Mouse (Mus musculus) adrenal gland, postnatal 36 days (tissue): Measurements from ENCODE around the gene Kcnn1. TPM values are rescaled to one million over a fixed set of nuclear protein-coding genes. Genes with fewer than 3 reads are reported as not detected.
A peak's percentile ranks its signal among the peaks of the same experiment; 100 is the strongest.
"Not testable (repeated sequence)": the region's sequence is repeated elsewhere in the genome, so short reads cannot be mapped to it uniquely, and the experiment has no call there.

ENCODE experiments used
- DNase-seq, 2 experiments: peaks; one replicate each; pipeline ENCODE4 v3.0.0; 2021; ENCODE audit warnings: mixed read lengths in 1 of 2
- long read RNA-seq, 2 experiments: library from polyadenylated mRNA; stranded (forward); transcript quantifications; one replicate each; pipeline ENCODE4 v2.0.0; 2021; ENCODE audit warnings: borderline sequencing depth in 2 of 2
- total RNA-seq, 2 experiments: library from RNA; stranded (reverse); gene quantifications; 2 replicates each; pipeline ENCODE4 v1.2.3; 2021

Kcnn1 gene
- 1 to 10 TPM; 2.3 to 4.0 TPM for total RNA-seq
- long read RNA-seq, experiment 1, partial matches to known transcripts, result 0 of 4 reads
- long read RNA-seq, experiment 1, other reads (novel, unspliced or antisense), result 3 of 4 reads
- long read RNA-seq, experiment 2, partial matches to known transcripts, result 0 of 2 reads
- long read RNA-seq, experiment 2, other reads (novel, unspliced or antisense), result 2 of 2 reads

DNA sequence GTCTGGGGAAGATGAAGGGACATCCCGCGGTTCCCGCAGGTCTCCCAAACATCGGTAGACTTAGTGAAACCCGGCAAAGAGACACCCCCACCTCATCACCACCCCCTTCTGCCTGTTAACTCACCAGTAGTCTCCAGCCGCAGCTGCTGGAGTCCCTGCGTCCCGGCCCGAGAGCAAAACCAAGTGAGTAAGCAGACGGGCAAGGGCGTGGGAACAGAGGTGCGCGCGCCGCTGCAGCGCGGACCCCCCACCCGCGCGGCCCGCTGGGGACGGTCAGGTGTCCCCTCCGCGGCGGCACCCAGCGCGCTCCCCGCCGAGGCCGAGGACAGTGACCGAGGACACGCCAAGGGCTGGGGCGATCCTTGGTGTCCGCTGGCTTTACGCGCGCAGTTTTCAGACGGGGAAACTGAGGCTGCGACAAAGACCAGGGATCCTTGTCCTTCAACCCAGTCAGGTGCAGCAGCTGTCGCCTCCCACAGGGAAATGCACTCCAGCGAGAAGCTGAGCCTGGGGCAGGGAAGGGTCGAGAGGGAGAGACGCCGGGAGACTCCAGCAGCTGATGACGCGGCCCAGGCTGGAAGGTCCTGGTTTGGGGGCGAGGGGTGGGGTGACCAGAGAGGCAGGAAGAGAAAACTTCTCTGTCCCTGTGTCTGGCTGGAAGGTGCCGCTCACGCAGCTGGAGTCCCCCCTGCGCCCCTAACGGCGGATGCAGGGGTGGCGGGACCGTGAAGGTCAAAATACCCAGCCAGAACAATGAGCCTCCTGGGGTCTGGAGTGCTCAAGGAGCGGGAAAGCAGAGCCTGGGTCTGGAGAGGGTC is at the start of gene Kcnn1:
Kcnn1 (minus strand) TSS at position 435 of the 818 bp plus-strand sequence.
- DNase-seq, result no peak

DNA sequence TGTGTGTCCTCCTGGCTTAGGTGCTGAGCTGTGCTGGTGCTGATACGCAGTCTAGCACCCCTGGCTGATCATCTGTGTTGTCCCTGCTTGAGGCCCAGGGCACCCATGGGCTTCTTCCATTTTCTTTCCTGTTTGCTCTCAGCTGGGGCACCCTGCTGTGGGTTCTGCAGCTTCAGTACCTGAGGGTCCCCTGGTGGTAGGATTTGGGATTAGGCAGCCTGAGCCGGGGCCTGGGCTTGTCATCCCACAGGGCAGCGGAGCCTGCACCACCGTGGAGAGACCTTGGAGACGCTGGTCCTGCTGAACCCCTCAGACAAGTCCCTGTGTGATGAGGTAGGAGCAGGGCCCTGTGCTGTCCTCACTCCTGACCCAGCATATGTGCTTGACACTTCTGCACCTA is 48.5 kb upstream of the Kcnn1 start:
- no peak for DNase-seq

DNA sequence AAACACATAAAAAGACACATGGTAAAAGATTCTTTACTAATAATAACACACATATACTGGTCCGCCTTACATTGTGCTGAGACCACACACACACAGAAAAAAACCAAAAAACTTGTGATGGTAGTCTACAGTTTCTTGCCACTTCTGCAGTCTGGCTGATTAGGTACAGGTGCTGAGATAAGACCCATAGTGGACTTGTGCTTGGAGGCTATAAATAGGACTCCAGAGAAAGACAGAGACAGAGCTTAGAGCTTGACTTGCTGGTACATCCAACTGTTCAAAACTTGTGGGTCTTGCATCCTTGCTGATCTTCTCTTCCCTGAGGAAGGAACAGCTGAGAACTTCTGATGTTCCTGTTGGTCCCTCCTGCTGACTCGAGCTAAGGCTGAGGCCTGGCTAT is 44.5 kb upstream of the Kcnn1 start:
- DNase-seq, result no peak

DNA sequence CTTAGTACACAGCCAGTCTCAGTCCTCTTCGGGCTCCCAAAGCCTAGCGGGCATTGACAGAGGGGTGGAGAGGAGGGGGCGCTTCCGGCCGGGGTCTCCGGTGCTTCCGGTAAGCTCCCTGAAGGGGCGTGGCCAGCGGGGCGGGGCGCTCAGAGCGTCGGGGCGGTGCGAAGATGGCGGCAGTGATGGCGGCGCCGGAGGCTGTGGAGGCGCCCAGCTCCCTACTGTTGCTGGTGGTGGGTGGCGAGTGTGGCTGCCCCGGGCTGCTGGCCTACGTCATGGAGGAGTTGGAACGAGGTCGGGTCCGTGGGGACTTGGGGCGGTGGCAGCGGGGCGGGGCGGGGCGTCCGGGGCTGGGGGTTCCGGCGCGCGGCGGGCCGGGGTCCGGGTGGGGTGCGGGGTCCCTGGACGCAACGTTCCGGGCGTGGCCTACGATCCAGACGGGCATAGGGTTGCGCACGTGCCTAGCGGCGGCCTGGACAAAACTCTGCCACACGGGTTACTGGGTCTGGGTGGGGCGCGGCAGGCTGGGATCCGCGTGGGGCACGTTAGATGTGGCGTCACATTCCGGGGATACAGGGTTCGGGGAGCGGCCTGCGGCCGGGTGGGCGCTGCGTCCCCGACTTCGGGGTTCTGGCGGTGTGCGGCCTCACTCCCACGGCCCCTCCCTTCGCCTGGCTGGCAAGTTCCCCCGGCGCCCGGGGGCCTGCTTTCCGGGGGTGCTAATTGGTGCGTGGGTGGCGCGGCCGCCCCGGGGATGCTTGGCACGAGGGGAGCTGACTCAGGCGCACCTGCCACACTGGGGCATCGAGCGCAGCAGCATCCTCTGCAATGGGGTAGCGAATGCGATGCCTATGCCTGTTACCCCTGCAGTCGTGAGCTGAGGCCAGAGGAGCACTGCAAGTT is 43.0 kb upstream of the Kcnn1 start, which contains the start of gene Map1s:
Map1s (plus strand) TSS at position 102 of the 906 bp plus-strand sequence.
- DNase-seq, result peak; percentile 82 to 91

DNA sequence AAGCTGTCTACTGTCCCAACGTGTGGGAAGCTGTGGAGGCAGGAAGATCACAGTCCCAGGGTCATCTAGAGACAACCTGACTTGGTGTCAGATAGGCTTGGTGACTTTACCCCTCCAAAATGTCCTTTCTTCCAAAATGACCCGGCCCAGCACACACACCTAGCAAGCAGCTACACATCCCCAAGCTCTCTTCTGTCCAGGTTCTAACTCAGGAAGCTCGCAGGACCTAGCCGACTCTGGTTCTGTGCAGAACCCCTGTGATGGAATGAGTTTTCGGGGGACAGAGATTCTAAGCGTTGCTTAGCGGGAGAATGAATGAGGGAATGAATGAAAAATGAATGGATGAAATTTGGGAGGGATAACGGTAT is 42.4 kb upstream of the Kcnn1 start:
- DNase-seq, result no peak

DNA sequence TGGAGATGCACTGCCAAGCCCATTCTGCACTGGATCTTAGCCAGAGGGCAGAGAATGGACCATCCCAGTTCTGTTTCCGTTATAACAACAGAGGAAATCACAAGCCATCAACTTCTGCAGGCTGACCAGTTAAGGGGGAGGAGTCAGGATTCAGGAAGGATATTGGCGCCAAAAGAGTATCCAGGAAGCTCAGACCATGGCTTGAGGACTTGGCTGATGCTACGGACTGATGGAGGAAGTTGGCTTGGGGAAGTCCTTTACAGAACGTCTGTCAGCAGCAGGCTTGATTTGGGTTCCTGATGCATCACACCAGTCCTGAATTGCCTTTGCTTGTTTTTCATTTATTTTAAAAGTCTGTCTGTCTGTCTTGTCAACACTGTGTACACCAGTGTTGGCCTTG is 41.5 kb upstream of the Kcnn1 start:
- DNase-seq, result peak; percentile 31 to 44

DNA sequence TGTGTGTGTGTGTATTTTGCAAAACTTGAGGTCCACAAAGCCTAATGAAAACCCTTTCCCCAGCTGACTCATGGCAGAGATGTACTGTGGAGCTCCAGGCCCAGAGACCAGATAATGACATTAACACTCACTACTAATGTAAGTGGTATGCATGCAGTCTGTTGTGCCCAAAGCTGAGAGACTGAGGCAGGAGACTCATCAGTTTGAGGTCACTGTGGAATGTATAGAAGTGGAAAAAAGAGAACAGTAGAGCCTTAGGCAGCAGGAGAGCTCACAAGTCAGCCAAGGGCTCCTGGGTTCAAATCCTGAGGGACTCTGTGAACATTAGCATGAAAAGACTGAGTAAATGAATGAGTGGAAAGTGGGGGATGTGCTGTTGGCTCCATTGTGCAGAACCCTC is 40.5 kb upstream of the Kcnn1 start:
- DNase-seq, result no peak

DNA sequence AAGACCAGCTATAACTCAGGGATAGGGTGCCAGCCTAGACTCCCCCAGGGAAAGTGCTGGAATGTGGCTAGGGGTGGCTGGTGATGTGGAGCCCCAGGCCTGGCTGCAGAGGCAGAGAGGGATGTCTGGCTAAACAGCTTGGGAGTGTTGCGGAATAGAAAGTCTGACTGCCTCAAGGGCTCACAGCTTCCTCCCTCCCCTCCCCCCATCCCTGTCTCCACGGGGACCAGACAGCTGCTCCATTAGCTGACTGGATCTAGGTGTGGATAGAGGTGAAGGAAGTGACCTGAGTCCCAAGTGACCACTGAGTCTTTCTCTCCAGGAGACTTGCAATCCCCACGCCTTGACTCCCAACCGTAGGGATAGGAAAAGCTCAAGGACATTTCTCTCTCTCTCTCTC is 40.1 kb upstream of the Kcnn1 start:
- no peak for DNase-seq

DNA sequence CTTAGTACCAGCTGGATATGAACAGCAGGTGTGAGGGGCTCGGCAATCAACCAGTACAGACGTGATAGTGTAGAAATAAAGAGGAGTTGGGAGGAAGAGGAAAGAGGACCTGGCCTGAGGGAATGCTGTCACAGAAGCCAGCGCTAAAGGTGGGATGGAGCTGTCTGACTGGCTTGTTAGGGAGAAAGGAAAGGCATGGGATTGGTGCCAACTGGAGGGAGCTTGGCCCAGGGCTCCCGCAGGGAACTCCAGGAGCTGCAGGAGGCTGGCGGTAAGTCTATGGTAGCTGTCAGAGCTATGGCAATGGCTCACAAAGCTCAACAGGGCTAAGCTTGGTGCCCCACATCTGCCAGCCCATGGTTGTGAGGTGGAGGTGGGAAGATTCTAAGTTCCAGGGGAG is 39.2 kb upstream of the Kcnn1 start:
- peak in 1 of 2 experiments; percentile 34 for DNase-seq

DNA sequence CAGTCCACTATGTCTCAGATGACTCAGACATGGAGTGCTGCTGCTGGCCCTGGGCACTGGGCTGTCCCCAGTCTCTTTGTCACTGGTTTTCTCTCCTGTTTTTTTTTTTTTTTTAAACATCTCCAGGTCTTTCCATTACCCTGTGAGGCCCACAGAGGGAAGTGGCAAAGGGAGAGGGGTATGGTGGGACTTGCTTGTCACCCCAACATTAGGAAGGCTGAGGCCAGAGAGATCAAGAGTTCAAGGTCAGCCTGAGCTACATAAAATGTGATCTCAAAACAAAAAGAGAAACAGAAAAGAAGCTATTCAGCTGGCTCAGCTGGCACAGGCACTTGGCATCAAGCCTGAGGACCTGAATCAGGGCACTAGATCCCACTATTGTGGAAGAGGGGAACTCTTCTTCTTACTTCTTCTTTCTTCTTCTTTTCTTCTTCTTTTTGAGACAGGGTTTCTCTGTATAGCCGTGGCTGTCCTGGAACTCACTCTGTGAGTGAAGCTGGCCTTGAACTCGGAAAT is 37.9 kb upstream of the Kcnn1 start:
- DNase-seq, result peak; percentile 59 to 72

DNA sequence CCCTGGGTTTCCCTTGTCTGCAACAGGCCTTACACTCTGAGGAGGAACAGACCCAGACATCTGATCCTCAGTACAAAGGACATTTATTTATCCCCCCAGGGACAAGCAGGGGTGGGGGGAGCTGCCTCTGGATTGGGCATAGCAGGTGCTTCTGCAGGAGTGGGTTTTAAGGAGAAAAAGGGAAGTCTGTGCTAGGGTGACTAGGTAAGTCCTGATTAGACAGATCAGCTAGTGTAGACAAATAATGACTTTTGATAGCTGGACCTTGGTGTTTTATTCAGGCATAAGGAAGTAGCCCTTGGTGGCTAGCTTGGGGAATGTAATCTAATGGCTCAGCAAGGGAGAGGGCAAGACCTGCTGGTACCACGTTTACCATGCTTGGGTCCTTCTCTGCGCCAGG is 36.2 kb upstream of the Kcnn1 start:
- DNase-seq, result no peak

DNA sequence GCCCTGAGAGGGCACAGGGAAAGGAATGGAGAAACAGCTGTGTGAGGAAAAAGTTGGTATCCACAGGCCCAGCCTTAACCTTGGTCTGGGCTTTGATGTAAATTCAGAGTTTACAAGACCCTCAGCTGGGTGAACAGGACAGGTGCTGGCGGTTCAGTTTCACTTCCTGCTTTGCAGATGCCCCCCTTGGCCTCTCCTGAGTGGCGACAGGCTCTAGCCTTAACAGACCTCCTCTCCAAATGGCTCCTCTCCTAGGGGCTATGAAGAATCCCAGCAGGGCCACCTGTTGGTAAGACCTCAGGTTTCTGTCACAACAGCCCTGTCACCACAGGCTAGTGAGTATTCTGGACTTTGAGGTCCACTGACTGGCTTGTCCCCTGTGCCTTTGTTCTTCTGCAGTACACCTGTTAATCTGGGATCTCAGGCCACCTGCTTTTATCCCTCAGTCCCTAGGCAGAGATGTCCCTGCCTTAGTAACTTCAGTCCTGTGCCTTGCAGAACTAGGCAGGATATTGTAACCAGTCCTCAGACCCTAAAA is 35.7 kb upstream of the Kcnn1 start:
- no peak for DNase-seq

DNA sequence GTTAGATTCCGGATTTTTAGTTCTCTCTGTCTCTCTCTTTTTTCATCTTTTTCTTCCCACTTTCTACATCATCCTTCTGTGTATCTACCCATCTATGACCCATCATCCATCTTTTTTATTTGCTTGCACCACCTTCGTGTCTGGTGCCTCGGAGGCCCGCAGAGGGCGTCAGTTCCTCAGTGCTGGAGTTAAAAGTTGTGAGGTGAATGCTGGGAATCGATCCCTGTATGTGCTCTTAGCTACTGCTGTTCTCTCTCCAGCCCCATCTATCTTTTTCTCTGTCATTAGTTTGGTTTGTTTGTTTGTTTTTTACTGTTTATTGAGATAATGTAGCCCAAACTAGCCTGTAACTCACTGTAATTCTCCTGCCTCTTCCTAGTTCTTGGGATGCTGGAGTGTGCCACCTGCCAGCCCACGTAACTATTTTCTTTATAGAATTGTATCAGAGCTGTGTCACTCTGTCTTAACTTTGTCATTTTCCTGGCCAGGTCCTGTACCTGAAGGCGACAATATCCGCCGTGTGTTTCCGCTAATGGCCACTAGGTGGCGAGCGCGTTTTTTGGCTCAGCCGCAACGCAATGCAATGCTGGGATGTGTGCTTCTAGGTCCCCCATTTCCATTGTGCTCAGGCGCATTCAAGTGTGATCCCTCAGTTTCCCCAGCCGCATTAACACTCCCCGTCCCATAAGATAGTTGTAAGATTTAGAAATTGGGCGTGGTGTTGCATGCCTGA is 34.8 kb upstream of the Kcnn1 start:
- DNase-seq, result peak; percentile 86 to 87

DNA sequence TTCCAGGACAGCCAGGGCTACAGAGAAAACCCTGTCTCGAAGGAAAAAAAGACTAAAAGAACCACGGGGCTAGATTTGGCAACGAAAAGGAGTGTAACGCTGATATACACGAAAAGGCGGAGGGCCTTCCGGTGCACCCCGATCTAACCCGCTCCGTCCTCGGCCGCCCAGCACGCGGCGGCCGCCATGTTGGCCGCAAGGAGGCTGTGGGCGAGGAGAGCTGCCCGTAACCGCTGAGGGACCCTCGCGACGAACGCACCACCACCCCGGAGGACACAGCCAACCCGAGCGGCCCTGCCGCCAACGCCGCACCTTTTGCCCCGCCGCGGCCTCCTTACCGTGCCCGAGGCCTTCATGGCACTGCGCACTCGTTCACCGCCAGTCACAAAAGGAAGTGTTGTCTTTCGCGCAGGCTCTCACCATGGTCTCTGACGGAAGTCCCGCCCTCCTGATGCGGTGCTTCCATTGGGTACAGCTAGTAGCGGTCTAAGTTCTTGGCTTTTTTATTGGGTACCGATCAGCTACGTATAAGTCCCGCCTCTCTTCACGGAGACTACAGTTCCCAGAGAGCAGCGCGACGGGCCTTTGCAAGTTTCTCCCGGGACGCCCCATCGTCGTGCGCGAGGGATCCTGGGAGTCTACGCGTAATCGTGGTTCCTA is 34.1 kb upstream of the Kcnn1 start, which contains the start of gene Rpl18a:
Rpl18a (minus strand) TSS at position 392 of the 660 bp plus-strand sequence.
- DNase-seq, result peak; percentile 95

DNA sequence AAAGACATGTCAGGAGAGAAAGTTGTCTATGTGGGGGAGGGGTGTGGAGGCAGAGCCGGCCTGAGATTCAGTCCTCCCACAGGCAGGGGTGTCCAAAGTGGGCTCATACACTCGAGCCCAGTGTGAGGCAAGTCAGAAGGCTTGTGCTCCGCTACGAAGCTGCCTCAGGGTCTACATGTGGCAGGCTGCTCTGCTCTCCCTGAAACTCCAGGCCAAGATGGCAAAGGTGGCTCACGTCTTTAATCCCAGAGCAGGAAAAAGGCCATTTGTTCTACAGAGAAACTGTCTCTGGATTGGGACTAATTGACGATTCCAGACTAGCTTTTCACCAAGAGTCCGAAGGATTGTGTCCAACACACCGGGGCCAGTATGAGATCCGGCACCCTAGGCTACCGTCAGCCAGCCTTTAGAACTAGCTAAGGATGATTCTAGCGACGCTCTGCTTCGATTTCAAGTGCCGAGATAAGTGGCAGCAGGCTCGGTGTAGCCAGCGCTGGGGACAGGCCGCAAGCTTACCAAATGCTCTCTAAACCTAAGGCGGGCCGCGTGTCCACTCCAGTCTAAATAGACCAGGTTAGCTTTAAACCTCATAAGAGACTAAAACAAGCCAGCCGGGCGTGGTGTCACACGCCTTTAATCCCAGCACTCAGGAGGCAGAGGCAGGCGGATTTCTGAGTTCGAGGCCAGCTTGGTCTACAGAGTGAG is 33.4 kb upstream of the Kcnn1 start:
- no peak for DNase-seq

DNA sequence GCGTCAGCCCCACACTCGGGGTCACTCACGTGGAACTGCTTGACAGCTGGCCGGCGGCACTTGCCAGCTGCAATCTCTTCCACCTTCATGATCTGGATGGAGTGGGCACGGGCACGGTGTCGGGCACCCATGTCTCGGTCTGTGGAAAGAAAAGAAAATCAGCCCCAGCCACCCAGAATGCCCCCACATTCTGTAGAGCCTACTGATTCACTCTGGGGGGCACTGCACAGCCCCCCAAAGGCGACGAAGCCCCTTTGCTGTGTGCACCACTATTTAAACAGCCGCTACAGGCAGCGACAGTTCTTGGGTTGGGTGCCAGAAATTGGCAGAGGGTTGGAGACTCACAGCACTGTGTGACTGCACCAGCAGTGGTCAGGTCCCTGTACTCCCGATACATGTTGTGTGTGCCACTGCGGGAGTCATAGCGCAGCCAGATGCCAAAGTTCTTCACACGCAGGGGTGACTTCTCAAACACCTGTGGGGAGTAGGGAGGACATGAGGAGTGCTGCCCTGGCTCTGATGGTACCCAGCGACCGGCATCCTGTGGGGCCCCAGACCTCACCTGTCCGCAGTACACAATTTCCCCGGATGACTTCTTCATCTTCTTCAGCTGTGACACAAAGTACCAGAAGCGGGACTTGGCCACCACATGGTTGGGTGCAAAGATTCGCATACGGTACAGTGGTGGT is 32.7 kb upstream of the Kcnn1 start:
- DNase-seq, result not testable (repeated sequence)

DNA sequence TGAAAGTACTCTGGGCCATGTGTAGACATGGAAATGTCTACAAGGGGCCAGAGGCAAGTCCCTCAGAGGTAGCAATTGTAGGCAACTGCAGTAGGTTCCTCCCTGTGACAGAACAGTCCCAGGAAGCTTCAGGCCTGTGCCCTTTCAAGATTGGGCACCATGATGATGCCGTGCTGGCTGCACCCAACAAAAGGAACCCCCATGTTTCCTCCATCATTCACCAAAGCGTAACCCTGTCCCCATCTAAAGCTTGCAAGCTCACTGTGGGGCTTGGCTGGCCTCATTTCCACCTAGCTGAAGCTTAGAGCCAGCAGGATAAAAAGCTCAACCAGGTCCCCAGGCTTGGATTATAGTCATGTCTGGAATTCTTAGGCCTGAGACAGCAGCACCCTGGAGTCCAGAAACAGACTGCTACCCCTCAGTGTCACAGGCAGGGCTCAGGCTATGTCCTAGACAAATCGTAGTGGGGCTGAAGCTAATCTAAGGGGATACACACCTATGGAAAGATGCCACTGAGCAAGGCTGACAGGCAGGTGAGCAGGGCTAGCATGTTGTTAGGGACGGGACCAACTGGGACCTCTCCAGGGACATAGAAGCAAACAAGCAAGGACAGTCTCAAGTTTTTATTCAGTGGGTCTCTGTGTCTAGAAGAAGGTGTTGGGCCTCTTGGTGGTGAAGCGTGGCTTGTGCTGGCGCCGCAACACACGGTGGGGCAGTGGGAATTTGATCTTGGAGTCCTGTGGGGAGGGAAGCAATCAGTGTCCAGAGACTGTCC is 31.9 kb upstream of the Kcnn1 start:
- no peak for DNase-seq

DNA sequence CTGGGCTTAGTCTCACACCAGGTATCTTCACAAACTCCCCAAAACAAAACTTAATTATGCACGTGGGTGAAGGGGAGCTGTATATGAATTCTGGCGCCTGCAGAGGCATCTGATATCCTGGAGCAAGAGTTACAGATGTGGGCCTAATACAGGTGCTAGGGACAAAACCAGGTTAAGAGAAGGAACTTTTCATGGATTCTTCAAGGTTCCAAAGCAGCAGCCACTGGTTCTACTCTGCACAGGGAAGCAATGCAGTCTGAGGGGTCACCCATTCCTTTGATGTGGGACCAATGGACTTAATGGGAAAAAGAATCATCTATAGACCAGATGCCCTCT is 31.3 kb upstream of the Kcnn1 start:
- no peak for DNase-seq
